Mouse (Mus musculus) right cerebral cortex, postnatal 14 days (tissue): ENCODE measurements around the gene Tctn3.

Experiments
- DNase-seq: peaks from one replicate; pipeline ENCODE4 v3.0.0; 2022

Tctn3 gene

DNA sequence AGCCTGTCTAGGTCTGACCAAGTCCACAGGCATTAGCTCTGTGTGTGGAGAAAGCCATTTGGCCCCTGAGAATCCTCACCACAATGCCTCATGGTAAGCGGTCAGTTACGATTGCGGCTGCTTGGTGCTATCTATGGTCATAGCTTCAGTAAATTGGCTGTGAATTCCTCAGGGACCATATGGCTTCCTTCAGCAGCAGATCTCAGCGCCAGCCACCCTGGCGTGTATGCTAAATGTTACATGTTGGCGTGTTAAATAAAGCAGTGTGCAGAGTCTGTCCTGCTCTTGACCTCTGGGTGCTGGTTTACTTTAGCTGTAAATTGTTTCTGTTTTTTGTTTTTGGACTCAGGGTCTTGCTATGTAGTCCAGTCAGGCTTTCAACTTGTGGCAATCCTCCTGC, 58.2 kb downstream of the Tctn3 start:
- DNase-seq = no peak

DNA sequence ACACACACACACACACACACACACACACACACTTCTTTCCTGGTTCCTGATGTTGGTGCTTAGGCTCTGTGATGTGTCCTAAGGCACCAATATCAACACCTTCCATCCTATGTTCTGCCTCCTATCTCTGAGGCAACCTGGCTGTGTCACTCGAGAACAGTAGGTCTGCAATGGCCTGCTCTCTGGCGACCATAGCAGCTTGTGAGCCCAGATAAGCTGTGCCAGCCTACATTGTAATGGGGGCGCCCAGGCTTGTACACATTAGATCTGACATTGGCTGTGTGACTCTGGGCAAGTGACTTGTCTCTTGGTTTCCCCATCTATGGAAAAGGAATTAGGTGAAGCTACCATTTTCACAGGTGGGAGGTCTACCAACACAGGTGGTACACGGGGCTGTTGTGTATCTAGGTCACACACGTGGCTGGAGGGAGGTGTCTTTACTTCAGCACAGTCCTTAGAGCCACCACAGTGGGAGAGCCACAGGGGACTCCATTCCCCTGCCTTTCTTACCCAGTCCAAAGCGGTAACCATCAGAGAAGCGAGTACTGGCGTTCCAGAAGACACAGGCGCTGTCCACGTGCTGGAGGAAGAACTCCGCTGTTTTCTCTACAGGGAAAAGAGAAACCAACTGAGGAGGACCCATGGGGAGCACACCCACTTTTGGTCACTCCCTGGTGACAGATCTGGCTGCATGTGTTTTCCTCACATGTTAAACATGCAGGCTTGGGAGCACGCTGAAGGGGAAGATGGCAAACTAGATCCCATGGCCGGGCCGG, 58.8 kb downstream of the Tctn3 start:
- no peak for DNase-seq

DNA sequence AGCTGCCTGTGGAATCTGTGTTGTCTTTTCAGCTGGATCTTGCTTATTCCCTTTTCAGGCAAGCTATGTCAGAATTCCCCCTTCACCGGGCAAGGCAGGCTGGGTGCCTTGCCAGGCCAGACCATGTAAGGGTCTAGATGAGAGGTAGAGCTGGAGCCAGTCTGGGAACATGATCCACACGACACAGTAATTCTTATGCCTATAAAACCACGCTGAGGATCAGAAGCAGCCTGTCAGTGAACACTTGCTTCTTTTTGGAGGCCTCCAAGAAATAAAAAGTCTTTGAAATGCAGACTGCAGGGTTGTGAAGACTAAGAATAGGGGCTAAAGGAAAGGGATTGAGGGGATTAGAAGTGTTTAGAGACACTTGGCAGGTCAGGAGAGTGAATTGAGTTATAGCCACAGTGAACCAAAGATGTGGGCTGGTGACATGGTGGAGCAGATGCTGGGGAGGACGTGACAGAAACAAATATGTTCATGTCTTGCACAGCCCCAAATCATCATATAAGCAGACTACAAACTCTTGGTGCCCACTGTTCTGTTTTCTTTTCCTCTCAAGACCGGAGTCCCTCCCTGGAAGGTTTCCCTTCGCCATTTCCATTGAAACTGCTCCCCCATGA, 62.4 kb downstream of the Tctn3 start:
- DNase-seq = no peak

DNA sequence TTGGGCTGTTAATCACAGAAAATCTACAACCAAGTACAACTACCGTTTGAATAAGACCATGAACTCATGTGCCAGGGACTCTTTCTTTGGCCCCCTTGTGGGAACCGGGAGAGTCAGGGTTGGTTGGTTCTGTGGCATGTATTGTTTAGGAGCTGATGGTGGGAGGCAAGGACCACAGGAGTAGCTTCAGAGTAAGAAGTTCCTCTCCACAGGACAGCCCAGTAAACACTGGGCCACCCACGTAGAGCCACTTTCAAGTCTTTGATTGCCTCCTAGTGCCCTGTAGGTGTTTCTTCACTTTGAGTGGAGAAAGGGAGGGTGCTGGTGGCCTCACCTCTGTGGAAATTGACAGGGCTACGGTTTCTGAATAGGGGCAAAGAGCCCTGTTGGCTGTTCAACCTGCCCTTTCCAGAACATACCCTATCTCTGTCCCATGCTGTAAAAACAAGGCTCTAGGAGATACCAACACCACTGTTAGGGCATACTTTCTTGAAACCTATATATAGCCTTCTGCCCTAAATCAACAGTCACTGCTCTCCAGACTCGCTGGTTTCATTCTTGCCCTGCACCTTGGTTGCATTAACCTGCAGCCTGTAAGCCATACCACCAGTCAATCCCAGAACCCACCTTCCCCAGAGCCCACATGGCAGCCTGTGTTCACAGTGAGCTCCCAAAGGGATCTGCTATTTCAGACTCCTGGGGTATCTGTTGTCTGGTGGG, 63.1 kb downstream of the Tctn3 start:
- no peak for DNase-seq

DNA sequence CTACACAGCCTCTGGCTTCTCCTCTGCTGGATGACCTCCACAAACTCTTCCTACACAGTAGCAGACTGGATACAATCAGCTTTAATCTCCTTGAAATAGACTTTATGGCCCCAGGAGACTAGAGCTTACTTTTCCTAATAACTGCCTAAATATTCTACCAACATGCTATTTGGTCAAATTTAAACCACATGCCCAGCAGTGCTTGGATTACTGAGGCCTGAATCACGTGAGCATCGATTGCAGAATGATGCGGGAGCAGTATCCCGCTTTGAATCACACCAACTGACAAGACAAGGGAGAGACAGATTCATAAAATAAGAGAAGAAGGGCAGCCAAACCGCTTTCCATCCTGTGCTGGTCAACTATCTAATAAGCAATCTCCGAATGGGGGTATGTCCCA, 63.6 kb downstream of the Tctn3 start:
- DNase-seq = no peak
